Mouse (Mus musculus): Measurements from ENCODE around the gene Rbm6.

Rbm6 gene

DNA sequence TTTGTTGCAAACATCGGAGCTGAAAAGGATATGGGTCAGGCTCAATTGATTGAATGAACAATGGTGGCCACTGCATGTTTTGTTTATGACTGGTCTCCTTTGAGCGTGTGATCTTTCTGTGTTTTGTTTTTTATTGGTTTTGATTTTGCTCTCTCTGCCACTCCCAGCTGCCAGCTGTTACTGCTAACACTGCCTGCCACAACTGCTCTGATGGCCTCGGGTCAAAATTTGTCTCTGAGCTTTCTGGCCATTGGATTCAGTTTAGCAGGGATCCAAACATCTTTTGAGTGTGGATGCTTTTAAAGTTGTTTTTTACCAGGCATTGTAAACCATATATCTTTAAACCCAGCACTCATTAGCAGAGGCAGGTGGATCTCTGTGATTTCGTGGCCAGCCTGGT lies 7.4 kb upstream of the Rbm6 start:
- no peak for DNase-seq (ENCODE audit: low read depth, low spot score)

DNA sequence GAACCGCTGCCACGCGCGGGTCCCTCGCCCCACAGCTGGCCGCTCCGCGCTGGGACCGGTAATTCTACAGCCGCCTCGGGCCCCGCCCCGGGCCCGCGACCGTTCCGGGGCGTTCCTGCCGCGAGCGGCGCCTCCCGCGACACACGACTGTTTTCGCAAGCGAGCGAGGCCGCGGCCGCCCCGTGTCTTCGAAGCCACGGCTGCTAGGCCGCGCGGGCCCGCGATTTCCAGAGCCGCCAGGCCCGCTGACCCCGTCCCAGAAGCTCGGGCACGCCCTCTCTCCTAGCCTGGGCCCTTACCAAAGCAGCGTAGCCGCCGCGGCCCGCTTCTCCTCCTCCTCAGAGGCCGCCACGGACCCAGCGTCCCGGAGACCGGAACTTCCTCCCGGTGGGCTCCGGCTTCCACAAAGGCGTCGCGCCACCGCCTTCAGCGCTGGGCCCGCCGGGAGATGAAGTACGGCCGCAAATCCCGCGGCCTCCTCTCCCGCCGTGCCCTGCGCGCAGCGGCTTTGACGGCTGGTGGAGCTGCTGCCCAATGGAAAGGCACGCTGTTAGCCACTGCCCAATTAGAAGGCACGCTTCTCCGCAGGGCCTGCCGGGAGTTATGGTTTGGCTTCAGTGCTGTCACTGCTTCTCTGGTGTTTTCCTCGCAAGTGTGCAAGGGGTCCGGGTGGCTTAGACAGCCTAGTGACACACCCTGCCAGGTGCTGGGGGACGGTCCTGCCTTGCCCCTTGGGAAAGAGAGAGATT lies 513 bp downstream of the Rbm6 start:
- peak; percentile 94 for DNase-seq (ENCODE audit: low read depth, low spot score)

- no peak for DNase-seq (ENCODE audit: low read depth, low spot score)
Measured at GRCm38 (mm10) chr9:107866081-107866480, 7.0 kb downstream of the Rbm6 start.

GRCm38 (mm10) chr9:107864493-107864892 lies 8.5 kb downstream of the Rbm6 start:
- DNase-seq (ENCODE audit: low read depth, low spot score): no peak

DNA sequence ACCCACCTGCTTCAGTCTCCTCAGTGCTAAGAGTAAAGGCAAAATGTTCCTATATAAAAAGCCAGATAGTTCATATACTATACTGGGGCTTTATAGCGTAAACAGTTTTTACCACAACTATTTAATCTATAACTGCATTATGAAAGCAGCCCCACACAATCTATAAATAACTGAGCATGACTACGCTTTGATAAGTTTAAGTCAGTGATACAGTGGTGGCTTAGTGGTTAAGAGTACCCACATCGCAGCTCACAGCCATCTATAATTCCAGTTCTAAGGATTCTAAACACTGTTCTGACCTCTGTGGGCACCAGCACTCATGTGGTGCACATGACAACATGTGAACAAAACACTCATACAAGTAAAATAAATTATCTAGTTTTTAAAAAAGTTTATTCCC lies 14.7 kb downstream of the Rbm6 start:
- DNase-seq (ENCODE audit: low read depth, low spot score): no peak

DNA sequence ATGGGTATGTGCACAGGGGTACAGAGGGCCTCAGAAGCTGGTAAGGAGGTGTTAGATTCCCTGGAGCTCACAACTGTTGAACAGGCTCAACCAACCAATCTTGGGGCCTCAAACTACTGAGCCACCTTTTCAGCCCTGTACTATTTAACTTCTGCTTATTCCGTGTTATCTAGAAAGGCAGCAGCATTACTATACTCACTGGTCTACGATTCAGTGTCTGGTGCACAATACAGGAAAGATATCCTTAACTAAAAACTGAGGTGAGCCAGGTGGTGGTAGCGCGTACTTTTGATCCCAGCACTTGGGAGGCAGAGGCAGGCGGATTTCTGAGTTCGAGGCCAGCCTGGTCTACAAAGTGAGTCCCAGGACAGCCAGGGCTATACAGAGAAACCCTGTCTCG lies 24.1 kb downstream of the Rbm6 start:
- no peak for DNase-seq (ENCODE audit: low read depth, low spot score)

- no peak for DNase-seq (ENCODE audit: low read depth, low spot score)
Measured at GRCm38 (mm10) chr9:107842709-107843108, 30.3 kb downstream of the Rbm6 start.

GRCm38 (mm10) chr9:107838869-107839268 lies 34.2 kb downstream of the Rbm6 start:
- no peak for DNase-seq (ENCODE audit: low read depth, low spot score)

- no peak for DNase-seq (ENCODE audit: low read depth, low spot score)
Measured at GRCm38 (mm10) chr9:107833826-107834225, 39.2 kb downstream of the Rbm6 start.

GRCm38 (mm10) chr9:107831765-107832164 lies 41.3 kb downstream of the Rbm6 start:
- DNase-seq (ENCODE audit: low read depth, low spot score): no peak

- DNase-seq (ENCODE audit: low read depth, low spot score): no peak
Measured at GRCm38 (mm10) chr9:107812132-107812531, 60.9 kb downstream of the Rbm6 start.

DNA sequence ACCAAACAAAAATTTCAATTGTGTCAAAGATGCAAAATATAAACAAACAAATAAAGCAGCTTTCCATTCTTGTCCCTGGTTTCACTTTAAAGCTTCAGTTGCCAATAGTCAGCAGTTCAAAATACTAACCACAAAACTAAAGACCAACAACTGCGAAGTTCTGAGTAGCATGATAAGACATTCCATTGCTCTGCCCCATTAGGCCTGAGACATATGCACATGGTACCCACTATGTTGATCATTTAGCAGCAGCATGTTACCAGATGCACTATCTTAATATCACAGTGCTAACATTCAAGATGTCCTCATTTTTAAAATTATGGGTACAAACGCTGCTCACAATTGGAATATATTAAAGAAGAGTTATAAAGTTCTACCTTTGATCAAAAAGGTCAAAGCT lies 62.1 kb downstream of the Rbm6 start:
- no peak for DNase-seq (ENCODE audit: low read depth, low spot score)

GRCm38 (mm10) chr9:107791714-107792113 lies 81.3 kb downstream of the Rbm6 start:
- no peak for DNase-seq (ENCODE audit: low read depth, low spot score)

DNA sequence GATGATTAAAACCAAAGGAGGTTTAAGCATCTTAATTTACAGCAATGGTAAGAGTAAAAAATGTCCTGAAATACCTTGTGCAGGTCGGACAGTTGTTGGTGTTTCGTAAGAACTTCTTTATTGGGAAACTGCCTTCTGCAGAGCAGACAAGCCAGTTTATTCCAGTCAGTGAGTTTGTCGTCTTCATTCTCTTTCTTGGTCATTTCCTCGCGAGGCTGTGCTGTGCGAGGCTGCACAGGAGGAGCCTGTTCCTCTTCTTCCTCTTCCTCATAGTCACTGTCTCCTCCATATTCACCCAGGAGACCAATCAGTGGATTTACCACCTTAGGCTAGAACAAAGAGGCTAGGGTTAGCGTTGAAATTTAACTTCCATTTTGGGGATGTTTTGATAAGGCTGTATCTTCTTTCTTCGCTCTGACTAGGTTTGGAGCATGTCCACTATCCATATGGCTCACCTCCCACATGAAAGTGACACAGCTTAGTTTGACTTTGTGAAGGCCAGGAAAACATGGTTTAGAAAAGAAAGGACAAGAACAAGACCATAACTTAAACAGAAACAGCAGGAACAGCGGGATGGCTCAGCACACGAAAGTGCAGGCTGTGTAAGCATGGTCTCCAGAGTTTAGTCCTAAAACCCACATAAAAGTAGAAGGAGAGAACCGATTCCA lies 90.4 kb downstream of the Rbm6 start:
- no peak for DNase-seq (ENCODE audit: low read depth, low spot score)

- DNase-seq (ENCODE audit: low read depth, low spot score): no peak
Measured at GRCm38 (mm10) chr9:107776809-107777208, 96.2 kb downstream of the Rbm6 start.

GRCm38 (mm10) chr9:107774411-107774810 lies 98.6 kb downstream of the Rbm6 start:
- no peak for DNase-seq (ENCODE audit: low read depth, low spot score)

DNA sequence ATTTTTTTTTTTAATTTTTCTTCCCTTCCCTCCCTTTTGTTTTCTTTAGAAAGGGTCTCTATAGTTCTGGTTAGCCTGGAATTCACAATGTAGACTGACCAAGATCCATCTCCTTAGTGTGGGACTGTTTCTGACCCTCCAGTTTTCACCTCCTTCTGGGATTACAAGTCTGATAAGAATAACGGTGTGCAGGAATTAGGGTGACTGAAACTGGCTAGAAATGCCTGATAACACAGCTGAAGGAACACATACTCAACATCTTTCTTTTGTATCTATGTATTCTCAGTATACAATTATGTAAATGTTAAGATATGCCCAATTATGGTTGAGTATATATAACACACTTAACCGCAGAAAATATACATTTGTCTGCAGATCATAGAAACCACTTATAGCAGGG lies 101.3 kb downstream of the Rbm6 start:
- no peak for DNase-seq (ENCODE audit: low read depth, low spot score)

DNA sequence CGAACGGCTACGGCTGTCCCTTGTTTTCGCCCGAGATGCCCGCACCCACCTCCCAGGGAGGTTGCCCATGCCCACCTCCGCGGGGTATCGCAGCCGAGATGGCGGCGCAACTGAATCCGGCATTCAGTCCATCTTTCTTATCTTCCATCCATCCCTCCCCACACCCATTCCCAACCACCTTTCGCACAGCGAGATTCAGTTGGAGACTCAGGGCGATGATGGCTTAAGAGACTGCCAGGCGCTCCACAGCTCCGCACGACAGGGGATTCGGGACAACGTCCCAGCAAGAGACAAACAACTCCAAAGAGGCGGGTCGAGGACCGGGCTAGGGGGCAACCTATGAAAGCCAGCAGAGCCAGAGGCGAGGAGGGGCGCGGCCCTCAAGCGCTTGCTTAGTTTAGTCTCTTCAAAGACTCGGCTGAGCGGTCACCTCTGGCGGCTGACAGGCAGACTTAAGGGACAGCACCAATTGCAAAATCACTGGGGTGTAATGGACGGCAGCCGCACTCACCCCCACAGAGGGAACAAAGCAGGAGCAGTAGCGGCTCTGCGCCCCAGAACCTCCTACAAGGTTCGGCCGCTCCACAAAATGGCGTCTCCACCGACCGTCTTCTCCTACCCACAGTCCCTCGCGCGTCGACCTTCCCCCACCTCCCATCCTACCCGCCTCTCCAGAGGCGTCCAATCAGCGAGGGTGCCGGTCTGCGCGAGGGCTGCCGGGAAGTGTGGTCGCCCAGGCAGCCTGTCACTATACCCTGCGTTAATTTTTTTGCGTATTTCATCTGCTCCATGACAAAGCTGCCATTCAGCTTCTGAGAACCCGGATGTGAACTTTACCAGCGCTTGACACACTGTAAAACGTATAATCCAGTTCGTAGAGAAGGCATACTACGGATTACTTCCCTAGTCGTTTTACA lies 102.4 kb downstream of the Rbm6 start, which contains the start of gene Rbm5:
Rbm5 (minus strand) TSS at position 623 of the 917 bp plus-strand sequence.
- DNase-seq (ENCODE audit: low read depth, low spot score): peak; percentile 95

DNA sequence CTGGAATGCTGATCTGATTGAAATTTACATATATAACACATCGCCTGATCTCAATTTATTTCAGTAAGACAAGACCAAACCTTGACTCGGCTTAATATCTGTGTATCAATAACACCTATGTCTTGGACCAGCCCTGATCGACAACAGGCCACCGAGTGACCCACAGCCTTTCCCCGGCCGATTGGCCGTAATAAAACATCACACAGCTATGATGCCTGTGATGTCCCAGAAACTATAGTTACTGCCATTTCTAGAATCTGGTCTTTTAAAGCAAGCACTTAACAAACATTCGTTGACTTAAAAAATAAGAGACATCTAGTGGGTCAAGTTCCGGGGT lies 103.0 kb downstream of the Rbm6 start:
- DNase-seq (ENCODE audit: low read depth, low spot score): no peak

DNA sequence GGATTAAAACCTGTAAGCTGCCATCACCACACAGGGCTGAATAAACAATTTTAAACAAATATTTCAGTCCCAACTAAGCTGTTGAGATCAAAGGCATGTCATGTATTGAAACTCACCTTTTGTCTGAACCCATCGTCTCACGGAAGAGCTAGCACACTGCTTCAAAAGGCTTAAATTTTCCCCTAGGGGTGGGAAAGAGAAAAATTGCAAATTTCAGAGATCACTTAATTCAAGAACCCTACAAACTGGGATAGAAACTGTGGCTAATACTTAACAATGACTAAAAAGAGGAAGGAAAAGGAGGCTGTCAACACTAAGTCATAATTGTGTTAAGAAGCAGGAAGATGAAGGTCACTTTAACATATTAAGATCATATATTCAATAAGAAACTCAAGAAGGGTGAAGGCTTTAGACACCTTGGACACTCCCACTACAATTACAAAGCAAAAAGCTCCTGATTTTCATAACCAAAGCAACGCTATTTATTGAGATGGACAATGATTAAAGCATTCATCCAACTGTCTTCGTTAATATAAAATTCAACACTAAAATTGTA lies 103.5 kb downstream of the Rbm6 start:
- no peak for DNase-seq (ENCODE audit: low read depth, low spot score)

DNA sequence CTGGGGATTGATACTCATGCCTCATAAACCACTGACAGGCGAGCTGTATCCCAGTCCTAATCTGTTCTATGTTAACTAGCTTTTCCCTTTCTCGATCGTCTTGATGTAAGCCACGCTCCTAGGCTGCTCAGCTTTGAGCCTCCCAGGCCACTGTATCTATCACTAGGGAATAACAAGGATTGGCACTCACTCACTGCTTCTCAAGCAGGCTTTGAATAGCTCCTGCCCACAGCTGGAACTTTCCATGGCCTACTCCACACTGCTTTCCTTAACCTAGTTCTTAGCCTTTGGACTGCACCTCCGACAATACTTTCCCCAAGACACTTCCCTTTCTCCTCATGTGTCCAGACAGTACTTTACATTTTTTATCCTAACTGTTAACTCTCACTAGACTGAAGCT lies 104.2 kb downstream of the Rbm6 start:
- DNase-seq (ENCODE audit: low read depth, low spot score): no peak

GRCm38 (mm10) chr9:107759593-107759992 lies 113.4 kb downstream of the Rbm6 start:
- no peak for DNase-seq (ENCODE audit: low read depth, low spot score)

All from forelimb bud, embryonic 11.5 days (tissue).